In genomic region chr5:48371890-48372766, GRCm38 (mm10) we compare ENCODE assay signal across 8 mouse cellular contexts. TPM values are rescaled to one million over a fixed set of nuclear protein-coding genes. Genes with fewer than 3 reads are reported as not detected.
A peak's percentile ranks its signal among the peaks of the same experiment; 100 is the strongest.
DNase-seq lines count a peak whose midpoint lies in the region; ATAC-seq lines count a peak whose summit lies in the region.

No protein-coding gene starts in this region.

- peak; percentile 88 for DNase-seq in Muller cell, postnatal 12 days (ENCODE audit: inconsistent ontology term)
- peak; percentile 93 for DNase-seq in cerebellum, adult 9-11 months
- DNase-seq in frontal cortex, adult 2 months (ENCODE audit: extremely low spot score in 1 of 2, low spot score in 1 of 2) = peak; percentile 93 to 96
- DNase-seq in hindbrain, embryonic 11.5 days (ENCODE audit: low spot score) = peak; percentile 98
- peak; percentile 92 to 93 for DNase-seq in layer of hippocampus, postnatal 10 days (ENCODE audit: low spot score in 2 of 2)
- peak; percentile 95 for DNase-seq in lung, postnatal 10 days
- DNase-seq in ovary, postnatal 36 days (ENCODE audit: low spot score) = peak; percentile 89
- DNase-seq in thymus, postnatal 25 days = peak; percentile 92

- H3K36me3 ChIP-seq in hindbrain, embryonic 11.5 days (ENCODE audit: control insufficient read depth, insufficient read depth, low read length) = no peaks in the 10 kb centered on the region

- ATAC-seq in hindbrain, embryonic 11.5 days (ENCODE audit: low FRiP score) = peak; percentile 100

- under 1% methylated on average over 43 of the region's 44 CpGs for WGBS in hindbrain, embryonic 11.5 days

- peak overlapping the region; percentile 87 for H3K9ac ChIP-seq in hindbrain, embryonic 11.5 days (ENCODE audit: low read depth, low read length)

- H3K4me1 ChIP-seq in hindbrain, embryonic 11.5 days (replicated peaks; ENCODE audit: control insufficient read depth, insufficient read depth, low read length) = peaks cover 2% of the 10 kb centered on the region; the same call in 1 of the 2 replicates

- H3K27ac ChIP-seq in hindbrain, embryonic 11.5 days (ENCODE audit: low read depth, low read length) = peak overlapping the region; percentile 52; the same call in 1 of the 2 replicates

- peak overlapping the region; percentile 40 for H3K4me2 ChIP-seq in hindbrain, embryonic 11.5 days (replicated peaks; ENCODE audit: low read depth, low read length)

- H3K27me3 ChIP-seq in hindbrain, embryonic 11.5 days (ENCODE audit: control insufficient read depth, insufficient read depth, low read length) = no peaks in the 10 kb centered on the region

- H3K9me3 ChIP-seq in hindbrain, embryonic 11.5 days (ENCODE audit: control insufficient read depth, low read length) = no peaks in the 10 kb centered on the region

- H3K4me3 ChIP-seq in hindbrain, embryonic 11.5 days (ENCODE audit: low read depth, low read length) = peak overlapping the region; percentile 90

RNA-seq across cellular contexts. Expression of gene 5730480H06Rik, which starts 44.4 kb away (rescaled TPM):
- 16.5 and 19.2 TPM in 2 replicates for polyA plus RNA-seq in frontal cortex, adult 2 months (2012; rRNA removed)
- polyA plus RNA-seq in hindbrain, embryonic 11.5 days (2014; fragmentation: Nextera tagmentation; extraction: Ambion mirVana) = 27.3 and 31.1 TPM in 2 replicates
- total RNA-seq in layer of hippocampus, postnatal 10 days (2021) = 10 to 100 TPM; 15.3 to 20.3 TPM

Comparison
In these comparisons a context has a peak if more than half of its experiments do, and no peak if none do; other contexts are left out.
1. Peak in every context shown above with its lines: DNase-seq, ATAC-seq, H3K4me3 ChIP-seq and H3K27ac ChIP-seq.